Mouse (Mus musculus) telencephalon, adult 2 months (tissue): ENCODE results near the gene Zfhx3.

ENCODE experiments used
- DNase-seq: peaks from one replicate; pipeline ENCODE4 v3.0.0-alpha.2; 2011; ENCODE audit warnings: low read depth, low spot score

The Zfhx3 gene

GRCm38 (mm10) chr8:108537686-108538551 is 595.5 kb downstream of the Zfhx3 start:
- no peak for DNase-seq

GRCm38 (mm10) chr8:108538929-108539555 is 596.6 kb downstream of the Zfhx3 start:
- no peak for DNase-seq

GRCm38 (mm10) chr8:108552518-108552917 is 610.1 kb downstream of the Zfhx3 start:
- DNase-seq: no peak

- DNase-seq: no peak
Observed at GRCm38 (mm10) chr8:108553808-108554577, 611.5 kb downstream of the Zfhx3 start.

- no peak for DNase-seq
Observed at GRCm38 (mm10) chr8:108554578-108555245, 612.3 kb downstream of the Zfhx3 start.

GRCm38 (mm10) chr8:108563420-108563819 is 621.0 kb downstream of the Zfhx3 start:
- DNase-seq: no peak

- no peak for DNase-seq
Observed at GRCm38 (mm10) chr8:108563934-108564564, 621.6 kb downstream of the Zfhx3 start.

- DNase-seq: peak; percentile 19
Observed at GRCm38 (mm10) chr8:108566035-108566434, 623.6 kb downstream of the Zfhx3 start.

- DNase-seq: no peak
Observed at GRCm38 (mm10) chr8:108573295-108574017, 631.0 kb downstream of the Zfhx3 start.

GRCm38 (mm10) chr8:108574101-108574500 is 631.7 kb downstream of the Zfhx3 start:
- DNase-seq: no peak

GRCm38 (mm10) chr8:108577571-108577970 is 635.1 kb downstream of the Zfhx3 start:
- no peak for DNase-seq

GRCm38 (mm10) chr8:108578388-108578787 is 635.9 kb downstream of the Zfhx3 start:
- DNase-seq: no peak

GRCm38 (mm10) chr8:108579808-108580207 is 637.4 kb downstream of the Zfhx3 start:
- no peak for DNase-seq

- no peak for DNase-seq
Observed at GRCm38 (mm10) chr8:108580364-108580763, 637.9 kb downstream of the Zfhx3 start.

- DNase-seq: no peak
Observed at GRCm38 (mm10) chr8:108581557-108581956, 639.1 kb downstream of the Zfhx3 start.

- no peak for DNase-seq
Observed at GRCm38 (mm10) chr8:108582251-108582650, 639.8 kb downstream of the Zfhx3 start.

- no peak for DNase-seq
Observed at GRCm38 (mm10) chr8:108583261-108583660, 640.8 kb downstream of the Zfhx3 start.

- no peak for DNase-seq
Observed at GRCm38 (mm10) chr8:108583867-108584661, 641.6 kb downstream of the Zfhx3 start.

GRCm38 (mm10) chr8:108584662-108584978 is 642.2 kb downstream of the Zfhx3 start:
- no peak for DNase-seq

- DNase-seq: no peak
Observed at GRCm38 (mm10) chr8:108591037-108591436, 648.6 kb downstream of the Zfhx3 start.
